Mouse (Mus musculus) lung, postnatal 25 days (tissue): ENCODE results near the gene Igdcc3.

Source experiments
- DNase-seq: peaks from one replicate; pipeline ENCODE4 v3.0.0; 2022; ENCODE audit warnings: low spot score

Gene Igdcc3

GRCm38 (mm10) chr9:65140491-65140890 is 498 bp upstream of the Igdcc3 start:
- no peak for DNase-seq

- DNase-seq: no peak
These were observed 452 bp downstream of the Igdcc3 start for GRCm38 (mm10) chr9:65141306-65141975.

- DNase-seq: no peak
These were observed 958 bp downstream of the Igdcc3 start for GRCm38 (mm10) chr9:65141976-65142318.

GRCm38 (mm10) chr9:65142399-65142798 is 1.4 kb downstream of the Igdcc3 start:
- DNase-seq: no peak

- DNase-seq: no peak
These were observed 5.0 kb downstream of the Igdcc3 start for GRCm38 (mm10) chr9:65146001-65146400.

GRCm38 (mm10) chr9:65148507-65148906 is 7.5 kb downstream of the Igdcc3 start:
- DNase-seq: no peak

- DNase-seq: no peak
These were observed 11.8 kb downstream of the Igdcc3 start for GRCm38 (mm10) chr9:65152711-65153330.

- no peak for DNase-seq
These were observed 12.3 kb downstream of the Igdcc3 start for GRCm38 (mm10) chr9:65153331-65153711.

GRCm38 (mm10) chr9:65154692-65155455 is 13.9 kb downstream of the Igdcc3 start:
- DNase-seq: no peak

GRCm38 (mm10) chr9:65156604-65157003 is 15.6 kb downstream of the Igdcc3 start:
- DNase-seq: no peak

- DNase-seq: no peak
These were observed 16.6 kb downstream of the Igdcc3 start for GRCm38 (mm10) chr9:65157631-65158030.

- no peak for DNase-seq
These were observed 20.2 kb downstream of the Igdcc3 start for GRCm38 (mm10) chr9:65161188-65161587.

- no peak for DNase-seq
These were observed 20.9 kb downstream of the Igdcc3 start for GRCm38 (mm10) chr9:65161881-65162280.

GRCm38 (mm10) chr9:65162711-65163639 is 22.0 kb downstream of the Igdcc3 start:
- DNase-seq: no peak

- DNase-seq: no peak
These were observed 23.9 kb downstream of the Igdcc3 start for GRCm38 (mm10) chr9:65164870-65165269.

GRCm38 (mm10) chr9:65166386-65166785 is 25.4 kb downstream of the Igdcc3 start:
- DNase-seq: no peak

- no peak for DNase-seq
These were observed 27.5 kb downstream of the Igdcc3 start for GRCm38 (mm10) chr9:65168534-65168933.

GRCm38 (mm10) chr9:65168952-65169351 is 28.0 kb downstream of the Igdcc3 start:
- no peak for DNase-seq

GRCm38 (mm10) chr9:65172654-65173053 is 31.7 kb downstream of the Igdcc3 start:
- DNase-seq: no peak

GRCm38 (mm10) chr9:65175234-65175938 is 34.4 kb downstream of the Igdcc3 start:
- DNase-seq: no peak
